Mouse (Mus musculus) T-helper 1 cell (primary cell): ENCODE measurements at regions not wholly inside any gene's neighbourhood (a gene's known extent, or its start where the extent isn't known, plus 50 kb on each side); places are given as distances from the start of the nearest gene placed in this dataset.

Source experiments
- in situ Hi-C: fragments of 300-600 bp; cut with MboI, MseI; formaldehyde crosslinking; loops from one replicate; pipeline ENCODE4 v1.15.1; 2025; ENCODE audit warnings: high pct_unique_total_duplicates

DNA sequence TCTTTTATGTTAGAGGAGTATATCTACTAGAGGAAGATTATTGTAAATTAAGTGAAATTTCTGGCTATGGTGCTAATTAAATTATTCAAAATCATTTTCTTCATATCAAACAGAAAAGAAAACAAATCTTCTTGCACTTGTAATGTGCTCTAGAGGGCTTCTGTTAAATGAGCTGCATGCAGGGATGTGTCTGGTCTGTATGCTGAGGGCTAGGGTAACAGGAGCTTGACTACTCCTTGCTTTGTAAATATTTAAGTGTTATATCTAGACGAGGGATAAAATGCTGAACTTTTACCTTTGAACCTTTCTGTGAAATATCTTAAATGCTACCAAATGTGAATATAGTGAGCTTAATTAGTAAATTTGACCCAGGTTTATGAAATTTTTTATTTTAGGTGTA lies 354.9 kb upstream of the Tmem161b start:
- in situ Hi-C loops: no loop called here

DNA sequence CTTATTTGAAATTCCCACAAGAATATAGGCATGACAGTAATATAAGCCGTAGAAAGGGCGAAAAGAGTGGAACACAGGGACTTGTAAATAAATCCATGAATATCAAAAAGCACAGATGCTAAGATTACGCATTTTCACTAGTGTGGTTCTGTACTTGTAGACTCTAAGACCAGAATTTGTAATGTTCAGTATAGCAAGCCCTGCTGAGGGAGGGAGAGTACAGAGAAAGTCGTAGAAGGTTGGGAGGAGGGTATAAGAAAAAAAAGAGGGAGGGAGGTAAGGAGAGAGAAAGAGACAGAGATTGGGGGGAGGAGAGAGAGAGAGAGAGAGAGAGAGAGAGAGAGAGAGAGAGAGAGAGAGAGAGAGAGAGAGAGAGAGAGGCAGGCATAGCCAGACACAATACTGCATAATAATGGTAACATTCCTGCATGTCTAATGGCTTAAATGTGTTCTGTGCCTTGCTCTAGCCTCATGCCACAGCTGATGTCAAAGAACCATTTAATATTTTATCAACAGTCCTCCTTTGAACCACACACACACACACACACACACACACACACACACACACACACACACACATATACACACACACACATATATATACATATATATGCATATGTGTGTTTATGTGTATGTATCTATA lies 354.1 kb upstream of the Tmem161b start:
- in situ Hi-C loops: no loop called here

DNA sequence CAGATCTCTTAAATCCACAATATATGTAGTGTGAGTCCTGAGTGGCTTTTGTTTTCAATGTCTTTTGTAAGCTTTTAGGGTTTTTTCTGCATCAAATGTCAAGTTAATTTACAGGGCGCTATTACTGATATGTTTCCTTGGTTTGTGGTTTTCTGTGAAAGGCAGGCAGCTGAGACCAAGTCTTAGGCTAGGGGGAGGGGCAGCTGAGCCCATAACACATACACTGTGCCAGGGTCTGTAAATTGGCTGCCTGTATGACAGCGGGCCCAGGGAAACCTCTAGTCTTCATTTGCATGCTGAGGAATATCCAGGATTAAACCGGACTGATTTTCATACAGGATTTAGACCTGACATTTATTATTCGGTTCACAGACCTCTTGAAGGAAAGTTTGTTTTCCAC lies 353.2 kb upstream of the Tmem161b start:
- in situ Hi-C loops: no loop called here

DNA sequence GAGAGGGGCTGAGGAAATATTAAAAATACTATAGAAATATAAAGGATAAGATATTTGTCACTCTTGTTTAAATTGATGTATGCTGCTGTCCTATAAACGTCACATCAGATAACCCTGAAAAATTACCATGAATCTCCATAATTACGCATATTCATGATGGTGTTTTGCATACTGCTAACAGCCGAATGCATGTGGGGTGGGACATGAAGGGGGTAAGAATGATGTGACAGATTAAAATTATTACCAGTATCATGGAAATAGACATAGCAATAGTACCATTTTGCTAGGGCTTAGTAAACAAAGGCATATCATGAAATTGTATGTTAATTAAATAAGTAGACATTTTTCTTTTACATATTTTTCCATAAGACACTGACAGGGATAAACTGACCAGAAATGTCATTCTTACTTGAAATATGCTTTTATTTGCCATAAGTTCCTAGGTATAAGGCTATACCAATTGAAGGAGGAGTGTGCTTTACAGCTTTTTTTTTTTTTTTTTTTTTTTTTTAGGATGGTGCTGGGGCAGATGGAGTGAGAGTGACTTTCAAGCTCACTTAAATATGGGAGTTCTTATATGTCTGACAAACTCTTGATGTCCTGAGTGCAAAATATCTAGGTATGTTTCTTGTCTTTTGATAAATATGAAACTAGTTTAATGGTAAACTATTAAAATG lies 349.8 kb upstream of the Tmem161b start:
- in situ Hi-C loops: no loop called here

DNA sequence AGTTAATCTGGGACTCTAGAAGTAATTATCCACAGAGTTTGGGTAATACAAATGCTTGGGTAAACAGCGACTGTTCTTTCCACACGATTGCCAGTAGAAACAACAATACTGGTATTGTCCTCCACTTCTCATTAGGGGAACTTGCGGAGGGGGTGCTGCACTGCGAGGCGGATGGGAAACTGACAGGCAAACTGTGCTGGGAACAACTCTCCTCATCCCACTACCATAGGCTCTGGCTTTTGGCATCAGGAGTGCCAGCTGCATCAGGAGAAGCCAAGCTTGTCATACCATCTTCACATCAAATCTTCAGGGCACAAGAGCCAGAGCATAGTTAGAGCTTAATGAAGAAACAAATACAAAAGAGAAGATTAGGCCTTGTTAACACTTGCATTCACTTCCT lies 349.2 kb upstream of the Tmem161b start:
- in situ Hi-C loops: no loop called here

DNA sequence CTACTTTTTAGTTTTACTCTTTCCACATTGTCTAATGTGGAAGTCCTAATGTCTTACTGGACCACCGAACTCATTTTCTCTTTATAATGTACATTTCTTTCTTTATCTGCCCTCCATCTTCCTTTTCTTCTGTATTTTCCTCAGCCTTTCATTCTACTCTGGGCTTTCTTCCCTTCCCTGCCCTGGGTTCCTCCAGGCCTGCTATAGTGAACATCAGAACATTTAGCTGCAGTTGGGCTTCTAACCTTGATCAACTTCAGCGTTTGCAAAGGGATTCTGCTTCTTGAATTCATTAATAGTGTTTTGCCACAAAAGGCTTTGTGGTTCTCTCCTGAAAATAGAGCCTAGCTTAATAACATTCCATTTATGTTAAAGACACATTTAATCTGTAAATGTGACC lies 342.5 kb upstream of the Tmem161b start:
- in situ Hi-C loops: no loop called here

DNA sequence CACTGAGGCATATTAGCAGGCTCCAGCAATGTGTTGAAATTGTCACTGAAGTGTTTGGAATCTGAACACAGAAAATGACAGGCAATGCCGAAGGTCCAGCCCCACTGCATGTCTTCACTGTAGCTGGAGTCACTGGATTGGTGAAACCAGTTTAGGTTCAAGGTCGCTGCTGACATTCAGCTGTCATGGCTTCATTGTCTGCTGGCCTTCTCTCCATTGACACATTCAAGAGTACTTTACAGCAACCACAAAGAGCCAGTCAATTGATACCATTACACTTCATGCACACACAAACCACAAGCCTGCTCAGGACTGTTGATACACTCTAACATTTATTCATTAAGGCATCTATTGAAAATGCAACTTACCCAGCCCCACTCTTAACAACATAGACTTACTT lies 341.8 kb upstream of the Tmem161b start:
- in situ Hi-C loops: no loop called here

DNA sequence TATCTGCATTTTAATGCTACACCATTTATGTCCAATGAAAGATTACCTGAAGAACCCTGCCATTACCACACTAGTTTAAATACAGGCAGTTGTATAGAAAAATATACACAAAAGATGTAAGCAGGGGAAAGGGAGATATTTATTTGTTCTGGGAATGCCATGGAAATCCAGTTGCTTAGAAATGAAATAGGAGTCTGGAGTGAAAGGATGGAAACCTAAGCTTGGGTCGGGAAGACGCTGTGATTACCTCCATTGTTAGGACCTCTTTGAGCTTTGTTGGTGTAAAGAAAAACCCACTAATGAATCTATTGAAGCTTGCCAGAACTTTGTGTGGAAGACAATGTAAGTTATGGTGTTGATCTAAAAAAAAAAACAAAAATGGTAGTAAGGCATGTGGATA lies 341.3 kb upstream of the Tmem161b start:
- in situ Hi-C loops: no loop called here

DNA sequence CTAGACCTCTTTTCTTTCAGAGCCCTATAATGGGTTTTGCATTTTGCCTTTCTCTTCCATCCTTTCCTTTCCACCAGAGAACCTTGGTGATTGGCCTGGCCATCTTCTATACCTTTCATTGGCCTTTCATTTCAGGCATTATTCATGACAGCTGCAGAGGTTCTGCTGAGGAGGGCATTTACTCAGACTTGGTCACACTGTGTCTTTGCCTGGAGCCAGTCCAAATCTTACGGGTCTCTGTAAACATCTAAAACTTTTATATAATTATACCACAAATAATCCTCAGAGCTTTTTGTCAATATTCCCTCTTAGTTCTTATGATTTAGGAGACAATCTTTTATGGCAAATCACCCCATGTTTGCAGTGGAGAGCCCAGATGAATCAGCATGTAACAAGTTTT lies 339.3 kb upstream of the Tmem161b start:
- in situ Hi-C loops: no loop called here

DNA sequence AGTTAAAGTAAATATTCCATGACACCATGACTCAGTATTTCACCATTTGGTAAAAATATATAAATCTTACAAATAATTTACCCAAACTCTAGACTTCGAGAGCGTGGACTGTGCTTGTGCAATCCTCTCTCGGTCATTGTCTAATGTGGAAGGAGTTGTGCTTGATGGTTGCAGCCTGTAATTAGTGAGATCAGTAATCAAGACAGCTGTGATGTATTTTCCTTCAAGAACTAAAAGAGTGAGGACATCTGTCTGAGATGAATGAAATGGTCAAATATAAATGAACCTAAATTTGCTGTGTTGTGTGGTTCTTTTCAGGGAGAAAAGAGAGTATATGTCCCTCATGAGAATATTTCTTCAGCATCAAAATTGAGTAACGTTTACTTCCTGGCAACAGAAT lies 338.3 kb upstream of the Tmem161b start:
- in situ Hi-C loops: no loop called here

DNA sequence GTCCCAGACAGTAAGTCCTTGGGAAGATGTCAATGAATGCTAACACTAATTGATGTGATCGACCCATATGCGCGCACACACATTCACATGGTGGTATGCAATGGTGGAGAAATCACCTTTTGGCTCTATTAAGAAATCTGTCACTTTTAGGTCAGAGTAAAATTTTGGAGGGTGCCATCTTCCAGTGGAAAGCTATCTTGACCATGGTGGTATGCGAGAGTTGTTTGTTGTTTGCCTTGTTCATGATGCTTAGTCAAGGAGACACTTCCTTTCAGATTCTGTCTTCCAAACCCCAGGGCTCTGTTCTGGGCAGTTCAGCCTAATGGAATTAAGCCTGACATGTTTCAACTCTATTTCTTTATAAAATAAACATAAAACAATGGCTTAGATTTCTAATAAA lies 337.9 kb upstream of the Tmem161b start:
- in situ Hi-C loops: no loop called here

DNA sequence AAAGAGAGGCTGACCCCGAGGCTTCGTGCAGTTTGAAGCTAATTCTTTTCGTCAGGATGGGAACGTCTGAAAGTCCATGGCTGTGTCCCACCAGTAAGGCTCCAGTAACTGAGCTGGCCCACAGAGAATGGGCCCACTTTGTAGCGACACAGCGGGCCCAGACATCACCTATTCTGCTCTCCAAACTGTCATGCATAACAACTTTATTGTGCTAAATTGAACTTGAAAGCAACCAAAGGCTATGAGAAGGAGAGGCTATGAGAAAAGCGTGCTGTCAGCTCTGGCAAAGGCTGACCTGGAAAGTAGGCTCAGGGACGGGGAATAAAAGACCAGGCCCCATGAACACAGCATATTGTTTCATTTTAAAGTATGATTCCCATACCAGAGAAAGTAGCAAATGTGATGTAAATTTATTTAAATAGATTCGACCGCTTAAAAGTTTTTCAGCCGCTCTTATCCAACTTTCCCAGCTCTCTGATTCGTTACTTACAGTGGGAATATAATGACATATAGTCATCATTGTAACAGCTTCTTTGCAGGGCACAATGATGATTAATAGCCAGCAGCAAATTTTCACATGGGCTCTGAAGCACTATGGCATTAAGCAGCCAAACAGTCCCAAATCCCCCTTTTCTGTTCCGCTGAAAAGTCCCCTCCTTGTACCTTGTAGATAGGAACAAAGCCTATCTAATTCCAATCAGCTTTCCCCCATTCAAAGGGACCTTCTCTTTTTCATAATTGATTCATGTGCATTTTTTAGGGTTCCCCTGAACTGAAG lies 337.1 kb upstream of the Tmem161b start:
- in situ Hi-C loops: no loop called here

DNA sequence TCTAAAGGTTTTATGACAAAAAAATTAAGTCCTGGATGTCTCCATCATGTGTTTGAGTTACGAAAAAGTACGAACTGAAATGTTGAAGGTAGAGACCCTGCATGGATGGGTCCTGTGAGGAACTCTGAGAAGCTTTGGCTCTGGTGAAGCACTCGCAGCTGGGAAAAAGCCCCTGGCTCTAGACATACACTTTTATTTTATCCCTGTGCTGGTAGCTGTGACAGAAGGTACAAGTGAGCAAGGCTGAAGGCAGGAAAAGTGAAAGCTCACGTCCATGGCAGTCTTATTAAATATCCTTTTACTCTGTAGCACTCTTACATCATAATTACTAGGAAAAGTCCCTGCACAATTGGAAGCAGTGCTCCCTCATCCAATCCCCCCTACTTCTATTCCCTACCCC lies 336.4 kb upstream of the Tmem161b start:
- in situ Hi-C loops: no loop called here

DNA sequence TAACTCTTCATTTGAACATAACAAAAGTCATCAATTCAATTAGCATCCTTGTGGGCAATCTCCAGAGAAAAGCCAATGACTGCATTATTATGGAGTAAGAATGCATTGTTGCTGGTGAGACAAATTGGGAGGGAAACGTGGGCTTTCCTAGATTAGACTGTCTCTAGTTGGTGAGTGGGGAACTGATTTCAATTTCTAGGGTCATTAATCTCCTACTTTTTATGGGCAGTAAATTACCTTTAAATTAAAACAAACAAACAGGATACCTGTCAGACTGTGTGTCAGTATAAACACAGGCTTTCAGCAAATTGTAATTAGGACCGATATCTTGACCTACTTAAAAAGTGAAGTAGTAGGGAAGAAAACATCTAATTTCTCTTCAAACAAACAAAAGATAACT lies 307.4 kb upstream of the Tmem161b start:
- in situ Hi-C loops: no loop called here

DNA sequence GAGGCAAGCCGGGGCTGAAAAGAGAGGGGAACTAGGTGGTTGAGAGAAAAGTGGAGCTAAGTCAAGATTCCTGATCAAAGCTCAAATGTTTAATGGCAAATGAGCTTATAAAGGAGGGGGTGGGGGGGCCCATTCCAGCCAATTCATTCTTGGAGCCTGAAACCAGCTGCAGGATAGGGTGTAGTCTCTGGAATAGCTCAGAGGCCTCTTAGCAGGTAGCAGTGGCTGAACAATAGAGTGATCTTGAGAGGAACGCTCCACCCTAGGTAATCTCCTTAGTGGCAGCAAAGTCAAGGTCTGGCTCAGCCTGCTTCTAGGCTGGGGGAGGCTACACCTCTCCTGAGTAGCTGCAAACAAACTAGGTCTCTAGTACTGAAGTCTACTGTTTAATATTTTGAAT lies 289.3 kb upstream of the Tmem161b start:
- in situ Hi-C loops: no loop called here

DNA sequence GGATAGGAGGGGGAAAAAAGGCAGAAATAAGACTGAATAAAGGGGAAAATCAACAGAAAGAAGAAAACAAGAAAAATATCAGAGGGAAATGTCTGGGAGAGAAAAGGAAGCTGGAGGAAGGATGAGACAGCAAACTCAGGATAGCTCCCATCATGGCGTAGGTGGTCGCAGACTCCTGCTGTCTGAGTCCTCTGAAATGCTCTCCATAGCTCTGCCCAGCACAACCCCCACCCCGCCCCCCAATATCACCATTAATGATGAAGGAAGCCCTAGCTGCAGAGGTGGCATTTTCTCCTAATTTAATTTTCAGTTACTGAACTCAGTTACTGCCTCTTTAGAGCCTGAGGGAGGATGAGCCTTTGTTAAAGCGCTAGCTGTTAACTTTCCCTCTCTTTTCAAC lies 275.6 kb upstream of the Tmem161b start:
- in situ Hi-C loops: no loop called here

DNA sequence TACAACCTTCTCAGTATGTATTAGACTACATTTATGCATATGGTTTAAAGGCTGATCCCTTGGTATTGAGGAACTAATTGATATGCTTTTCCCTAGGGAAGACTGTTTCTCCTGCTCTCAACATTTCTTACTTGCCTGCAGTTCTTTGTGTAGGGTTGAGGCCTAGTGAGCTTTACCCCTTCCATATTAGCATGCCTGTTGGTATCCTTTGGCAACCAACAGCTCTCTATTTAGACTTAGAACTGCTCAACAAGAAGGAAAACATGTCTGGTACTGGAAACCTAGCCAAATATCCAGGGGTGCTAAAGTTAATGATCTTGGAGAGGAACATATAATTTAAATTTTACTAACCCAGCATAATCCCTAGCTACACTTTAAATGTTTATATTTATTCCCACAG lies 270.9 kb upstream of the Tmem161b start:
- in situ Hi-C loops: no loop called here

DNA sequence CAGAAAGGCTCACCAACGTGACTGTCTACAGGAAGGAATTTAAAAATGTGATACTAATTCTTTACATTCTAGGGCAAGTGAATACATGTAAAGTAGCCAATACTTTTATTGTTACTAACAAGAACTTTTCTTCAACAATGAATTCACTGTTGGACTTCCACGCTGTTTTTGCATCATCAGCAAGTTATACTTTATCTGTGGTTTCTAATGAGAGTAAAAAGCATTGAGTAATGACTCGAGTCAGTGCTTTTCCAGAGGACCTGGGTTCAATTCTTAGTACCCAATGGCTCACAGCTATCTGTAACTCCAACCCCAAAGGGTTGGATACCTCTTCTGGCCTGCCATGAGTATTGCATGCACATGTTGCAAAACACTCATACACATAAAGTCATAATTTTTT lies 270.3 kb upstream of the Tmem161b start:
- in situ Hi-C loops: no loop called here

DNA sequence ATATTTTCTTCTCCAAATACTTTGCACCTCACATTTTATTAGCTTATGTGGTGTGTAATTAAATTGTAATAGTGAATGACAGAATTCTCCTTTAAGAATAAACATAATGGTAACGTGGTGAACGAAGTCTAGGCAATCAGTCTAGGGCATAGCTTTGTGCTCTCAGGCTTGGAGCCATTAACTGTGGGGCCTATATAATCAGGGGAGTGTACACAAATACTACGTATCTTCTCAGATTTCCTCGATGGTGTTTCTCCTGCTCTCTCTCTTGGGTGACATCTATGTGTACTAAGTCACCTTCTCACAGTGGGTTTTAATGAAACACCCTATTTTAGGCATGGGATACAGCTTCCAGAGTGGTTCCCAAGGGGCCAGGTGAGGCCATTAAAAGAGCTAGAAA lies 269.7 kb upstream of the Tmem161b start:
- in situ Hi-C loops: no loop called here

DNA sequence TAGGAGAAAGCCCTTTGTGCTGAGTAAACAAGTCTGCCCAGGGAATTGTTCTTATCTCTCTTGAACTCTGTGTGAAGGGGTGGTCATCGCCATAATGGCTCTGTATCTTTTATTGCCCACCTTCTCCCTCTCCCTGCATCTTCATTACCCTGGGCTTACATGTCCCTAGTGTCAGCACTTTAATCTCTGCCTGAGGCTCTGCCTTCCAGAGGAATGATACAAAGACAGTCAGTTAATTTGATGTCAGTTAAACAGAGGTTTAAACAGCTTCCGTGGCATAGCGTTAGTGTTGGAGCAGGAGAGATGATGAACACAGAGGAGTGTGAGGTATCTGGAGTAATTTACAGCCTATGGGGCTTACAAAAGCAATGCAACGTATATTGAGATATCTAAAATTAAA lies 269.2 kb upstream of the Tmem161b start:
- in situ Hi-C loops: no loop called here

DNA sequence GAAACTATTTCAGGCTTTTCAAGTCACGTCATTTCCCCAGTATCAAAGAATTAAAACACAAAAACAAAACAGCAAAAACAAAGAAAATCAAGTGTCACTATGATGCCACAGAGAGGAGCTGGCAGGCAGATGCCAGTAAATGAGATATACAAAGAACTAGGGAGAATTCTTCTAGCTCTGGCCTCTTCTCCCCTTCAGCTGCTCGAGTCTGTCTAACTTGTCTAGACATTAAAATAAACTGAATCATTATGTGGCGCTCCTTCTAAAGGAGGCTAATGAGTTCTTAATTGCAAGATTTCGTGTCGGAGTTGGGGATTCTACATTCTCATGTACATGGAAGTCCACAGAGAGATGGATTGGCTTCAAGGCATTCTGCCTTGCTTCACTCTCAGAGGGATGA lies 266.4 kb upstream of the Tmem161b start:
- in situ Hi-C loops: no loop called here

DNA sequence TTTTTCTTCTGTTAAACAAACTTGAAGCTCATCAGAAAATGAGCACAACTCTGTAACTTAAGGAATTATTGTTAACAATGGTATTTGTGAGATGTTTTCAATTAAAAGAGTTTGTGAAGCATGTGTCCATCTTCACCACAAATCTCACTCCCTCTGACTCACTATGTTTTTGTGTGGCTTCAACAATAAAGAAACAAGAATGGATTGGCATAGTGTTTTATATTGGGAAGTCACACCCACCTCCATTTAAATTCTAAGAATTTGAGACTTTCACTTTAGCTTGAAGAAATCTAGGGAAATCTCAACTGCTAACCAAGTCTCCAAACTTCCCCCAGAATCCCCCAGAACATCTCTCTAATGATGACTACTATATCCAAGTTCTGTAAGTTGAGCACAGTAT lies 243.6 kb upstream of the Tmem161b start:
- in situ Hi-C loops: no loop called here

DNA sequence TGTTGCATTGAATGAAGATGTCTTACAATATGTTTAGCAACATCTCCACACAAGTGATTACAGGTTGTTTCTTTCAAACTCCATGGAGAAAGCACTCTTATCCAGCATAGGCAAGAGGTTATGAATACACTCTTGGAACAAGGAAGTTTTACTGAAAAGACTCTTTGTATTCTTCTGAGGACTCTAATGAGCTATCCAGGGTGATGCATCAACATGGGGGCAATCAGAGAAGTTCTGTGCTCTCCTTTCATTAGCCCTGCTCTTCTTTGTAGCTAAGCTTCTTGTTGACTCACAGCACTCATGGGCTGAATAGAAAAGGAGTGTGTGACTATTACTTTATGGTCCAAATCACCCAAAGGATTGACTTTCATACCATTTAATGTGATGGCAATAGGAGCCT lies 242.6 kb upstream of the Tmem161b start:
- in situ Hi-C loops: no loop called here
